Mouse (Mus musculus) heart, embryonic 16.5 days (tissue): Measurements from ENCODE around the gene Nav1. TPM values are rescaled to one million over a fixed set of nuclear protein-coding genes. Genes with fewer than 3 reads are reported as not detected.

Source experiments
- ATAC-seq: fragments of 200-750 bp; cut with Nextera tagmentation; replicated peaks from 2 replicates; pipeline ENCODE4 v1.8.0; 2017; ENCODE audit warnings: moderate number of reproducible peaks; ENCODE audit not compliant: insufficient read depth, low FRiP score; ENCODE audit errors: extremely low read depth
- H3K27ac ChIP-seq: fragments of 300-500 bp; sonication (generic); 2 replicates; pipeline ENCODE4 v1.5.1; 2014; ENCODE audit warnings: mild to moderate bottlenecking, low read length, control low read depth, moderate library complexity
- H3K27me3 ChIP-seq: fragments of 300-500 bp; sonication (generic); 2 replicates; pipeline ENCODE4 v1.6.1; 2014; ENCODE audit warnings: low read length, mixed read lengths; ENCODE audit not compliant: control insufficient read depth, insufficient read depth
- H3K36me3 ChIP-seq: fragments of 300-500 bp; sonication (generic); 2 replicates; pipeline ENCODE4 v1.6.1; 2014; ENCODE audit not compliant: control insufficient read depth, insufficient read depth
- H3K4me1 ChIP-seq: fragments of 300-500 bp; sonication (generic); 2 replicates; pipeline ENCODE4 v1.6.1; 2014; ENCODE audit warnings: low read length, mixed read lengths; ENCODE audit not compliant: control insufficient read depth, insufficient read depth
- H3K4me2 ChIP-seq: fragments of 300-500 bp; sonication (generic); 2 replicates; pipeline ENCODE4 v1.6.1; 2014; ENCODE audit warnings: low read depth, mild to moderate bottlenecking, control low read depth, low read length
- H3K4me3 ChIP-seq: fragments of 300-500 bp; sonication (generic); 2 replicates; pipeline ENCODE4 v1.5.1; 2014; ENCODE audit warnings: mild to moderate bottlenecking, control low read depth, low read length
- H3K9ac ChIP-seq: fragments of 300-500 bp; sonication (generic); 2 replicates; pipeline ENCODE4 v1.6.1; 2014; ENCODE audit warnings: low read length, control low read depth
- H3K9me3 ChIP-seq: fragments of 300-500 bp; sonication (generic); replicated peaks from 2 replicates; pipeline ENCODE4 v1.6.1; 2016; ENCODE audit warnings: low read length; ENCODE audit not compliant: control insufficient read depth
- WGBS: fragments of 180-500 bp; shearing (Covaris S2); extraction: QIAGEN DNeasy Blood & Tissue Kit; methylation state at CpG from one replicate; pipeline ENCODE4 v1.1.7; 2014; 5-methylcytosine and 5-hydroxymethylcytosine counted together
- polyA plus RNA-seq: library from polyadenylated mRNA; unstranded; fragments of >200 nt; fragmentation: Nextera tagmentation; extraction: Ambion mirVana; gene quantifications from 2 replicates; pipeline ENCODE4 v1.2.1, GENCODE M21; 2015

The Nav1 gene
- polyA plus RNA-seq, 1 experiment from 2014 or later = 22.6 TPM

DNA sequence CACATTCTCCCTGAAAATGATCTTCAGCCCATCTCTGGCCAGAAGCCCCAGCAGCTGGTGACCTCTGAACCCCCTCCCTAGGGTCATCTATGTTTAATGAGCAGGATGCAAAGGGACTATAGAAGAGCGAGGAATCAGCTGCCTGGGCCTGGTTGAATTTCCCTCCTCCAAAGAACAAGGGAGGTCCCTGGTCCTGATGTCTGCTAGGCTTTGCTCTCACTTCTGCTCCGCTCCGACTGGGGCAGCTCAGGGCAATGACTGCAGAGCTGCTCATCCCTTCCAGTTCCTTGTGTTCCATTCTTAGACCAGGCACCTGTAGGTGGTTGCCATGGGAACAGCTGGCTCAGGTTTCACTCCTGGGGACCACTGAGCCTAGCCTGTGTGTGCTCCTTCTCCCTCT, 56.2 kb downstream of the Nav1 start:
- no peak overlapping the region for H3K27ac ChIP-seq
- H3K4me3 ChIP-seq = no peak overlapping the region
- no peaks in the 10 kb centered on the region for H3K9me3 ChIP-seq
- no peaks in the 10 kb centered on the region for H3K27me3 ChIP-seq
- 75% methylated on average over 3 of the region's 3 CpGs for WGBS
- H3K4me1 ChIP-seq = peaks cover 33% of the 10 kb centered on the region
- no peak for ATAC-seq
- no peaks in the 10 kb centered on the region for H3K36me3 ChIP-seq
- no peak overlapping the region for H3K9ac ChIP-seq
- H3K4me2 ChIP-seq = no peak overlapping the region

DNA sequence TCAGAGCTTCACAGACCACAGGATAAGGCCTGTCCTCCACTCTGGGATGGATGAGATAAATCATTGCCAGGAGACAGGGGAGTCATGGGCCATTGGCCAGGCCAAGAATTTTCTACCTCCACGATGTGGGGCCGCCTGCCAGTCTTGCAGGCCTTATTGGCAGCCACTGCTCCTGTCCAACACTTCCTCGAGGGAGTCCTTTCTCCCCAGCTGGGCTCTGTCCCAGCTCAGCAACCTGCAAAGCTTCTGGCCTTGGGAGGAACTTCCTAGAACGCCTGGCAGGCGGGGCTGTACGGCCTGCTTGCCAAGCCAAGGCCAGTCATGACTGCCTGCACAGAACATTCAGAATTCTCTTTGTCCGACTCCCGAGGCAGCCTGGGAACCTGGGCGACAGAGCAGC, 58.3 kb downstream of the Nav1 start:
- no peak overlapping the region for H3K4me2 ChIP-seq

GRCm38 (mm10) chr1:135546099-135546498, 61.0 kb downstream of the Nav1 start:
- H3K27ac ChIP-seq = no peak overlapping the region
- no peaks in the 10 kb centered on the region for H3K36me3 ChIP-seq
- no peak overlapping the region for H3K4me2 ChIP-seq
- WGBS = 69% methylated on average over 5 of the region's 5 CpGs
- peaks cover 41% of the 10 kb centered on the region for H3K4me1 ChIP-seq
- ATAC-seq = no peak
- no peak overlapping the region for H3K4me3 ChIP-seq
- no peak overlapping the region for H3K9ac ChIP-seq
- no peaks in the 10 kb centered on the region for H3K9me3 ChIP-seq
- H3K27me3 ChIP-seq = no peaks in the 10 kb centered on the region

More for the DNA sequence above, 58.3 kb downstream of the Nav1 start:
- H3K27ac ChIP-seq = peak overlapping the region; percentile 12; the same call in 1 of the 2 replicates
- WGBS = 30% methylated on average over 9 of the region's 9 CpGs
- H3K9ac ChIP-seq = no peak overlapping the region
- no peaks in the 10 kb centered on the region for H3K27me3 ChIP-seq
- H3K36me3 ChIP-seq = no peaks in the 10 kb centered on the region
- no peak overlapping the region for H3K4me3 ChIP-seq
- peaks cover 23% of the 10 kb centered on the region for H3K4me1 ChIP-seq
- ATAC-seq = peak; percentile 77
- no peaks in the 10 kb centered on the region for H3K9me3 ChIP-seq

- Histone ChIP-seq H3K9me3 (no peaks in the 10 kb centered on the region), H3K36me3 (no peaks in the 10 kb centered on the region), H3K4me1 (peaks cover 44% of the 10 kb centered on the region), H3K4me3 (no peak overlapping the region), H3K9ac (no peak overlapping the region), H3K27me3 (no peaks in the 10 kb centered on the region), H3K27ac (no peak overlapping the region), H3K4me2 (no peak overlapping the region)
- no peak; the same call in 1 of the 2 replicates for ATAC-seq
- WGBS = 42% methylated on average over 16 of the region's 16 CpGs
These were observed 62.5 kb downstream of the Nav1 start for GRCm38 (mm10) chr1:135544504-135545146.

GRCm38 (mm10) chr1:135542841-135543810, 64.0 kb downstream of the Nav1 start:
- peaks cover 41% of the 10 kb centered on the region for H3K4me1 ChIP-seq
- ATAC-seq = no peak
- H3K4me2 ChIP-seq = no peak overlapping the region
- no peak overlapping the region for H3K4me3 ChIP-seq
- peak overlapping the region; percentile 56 for H3K9ac ChIP-seq
- no peaks in the 10 kb centered on the region for H3K27me3 ChIP-seq
- no peaks in the 10 kb centered on the region for H3K9me3 ChIP-seq
- WGBS = 41% methylated on average over 12 of the region's 12 CpGs
- no peaks in the 10 kb centered on the region for H3K36me3 ChIP-seq
- peak overlapping the region; percentile 64 for H3K27ac ChIP-seq

DNA sequence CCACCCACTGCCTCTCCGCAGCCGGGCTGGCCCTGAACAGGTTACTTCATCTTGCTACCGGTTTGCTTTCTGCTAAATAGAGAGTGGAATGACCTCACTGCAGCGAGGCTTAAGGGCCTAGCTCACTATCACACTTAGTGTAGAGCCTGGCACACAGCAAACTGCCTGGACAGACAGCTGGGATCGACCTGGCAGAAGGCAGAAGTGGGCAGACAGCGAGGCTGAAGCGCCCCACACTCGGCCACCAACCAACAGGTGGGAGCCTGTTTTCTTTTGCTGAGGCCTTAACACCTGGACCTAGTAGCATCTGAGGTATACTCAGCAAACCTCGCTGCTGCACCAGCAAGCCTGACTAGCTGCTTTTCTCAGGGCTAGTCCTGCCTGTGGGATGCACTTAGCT, 65.0 kb downstream of the Nav1 start:
- Histone ChIP-seq H3K4me1 (peaks cover 39% of the 10 kb centered on the region), H3K27me3 (no peaks in the 10 kb centered on the region), H3K9me3 (no peaks in the 10 kb centered on the region), H3K4me3 (no peak overlapping the region), H3K27ac (peak overlapping the region; percentile 64), H3K36me3 (no peaks in the 10 kb centered on the region), H3K9ac (0 out of 2 replicates have a peak overlapping the region, but pooled peaks have one; percentile 40), H3K4me2 (no peak overlapping the region)
- ATAC-seq = no peak
- WGBS = 58% methylated on average over 9 of the region's 9 CpGs

DNA sequence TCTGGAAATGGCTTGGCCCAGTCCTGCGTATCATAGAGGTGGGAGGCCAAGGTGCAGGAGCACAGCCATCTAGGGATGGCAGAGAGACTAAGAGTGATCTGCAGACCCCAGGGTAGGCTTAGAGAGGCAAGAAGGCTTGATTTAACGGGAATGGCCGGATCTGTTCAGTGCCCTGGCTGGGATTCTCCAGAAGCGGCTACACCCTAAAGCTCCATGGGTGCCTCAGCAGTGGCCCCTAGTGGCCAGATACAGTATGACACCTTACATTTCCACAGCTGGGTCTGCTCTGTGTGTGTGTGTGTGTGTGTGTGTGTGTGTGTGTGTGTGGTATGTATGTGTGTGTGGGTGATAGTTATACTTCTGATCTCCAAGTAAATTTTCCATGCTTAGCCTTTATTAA, 66.8 kb downstream of the Nav1 start:
- ATAC-seq = peak; percentile 54
- Histone ChIP-seq H3K4me1 (peaks cover 53% of the 10 kb centered on the region), H3K27me3 (no peaks in the 10 kb centered on the region), H3K4me2 (no peak overlapping the region), H3K27ac (no peak overlapping the region), H3K9ac (peak overlapping the region; percentile 54; the same call in 1 of the 2 replicates), H3K9me3 (no peaks in the 10 kb centered on the region), H3K4me3 (no peak overlapping the region), H3K36me3 (no peaks in the 10 kb centered on the region)
- 23% methylated on average over 4 of the region's 4 CpGs for WGBS

GRCm38 (mm10) chr1:135538441-135539265, 68.4 kb downstream of the Nav1 start:
- H3K4me1 ChIP-seq = peaks cover 55% of the 10 kb centered on the region
- H3K36me3 ChIP-seq = no peaks in the 10 kb centered on the region
- no peak for ATAC-seq
- H3K9ac ChIP-seq = no peak overlapping the region; the same call in 1 of the 2 replicates
- no peaks in the 10 kb centered on the region for H3K27me3 ChIP-seq
- no peaks in the 10 kb centered on the region for H3K9me3 ChIP-seq
- 62% methylated on average over 12 of the region's 12 CpGs for WGBS
- H3K27ac ChIP-seq = peak overlapping the region; percentile 64
- H3K4me2 ChIP-seq = no peak overlapping the region
- H3K4me3 ChIP-seq = no peak overlapping the region
